Mouse (Mus musculus) layer of hippocampus, postnatal 14 days (tissue): ENCODE results near the gene Alpk1. TPM values are rescaled to one million over a fixed set of nuclear protein-coding genes. Genes with fewer than 3 reads are reported as not detected.

Experiments
- DNase-seq, 2 experiments: peaks; one replicate each; pipeline ENCODE4 v3.0.0; 2021 to 2022; ENCODE audit warnings: low spot score in 2 of 2, mixed read lengths in 1 of 2
- long read RNA-seq, 2 experiments: library from polyadenylated mRNA; stranded (forward); transcript quantifications; one replicate each; pipeline ENCODE4 v2.0.0; 2021
- total RNA-seq, 2 experiments: library from RNA; stranded (reverse); gene quantifications; 2 replicates each; pipeline ENCODE4 v1.2.3; 2021

The Alpk1 gene
- 10 to 100 TPM; 11.4 to 13.3 TPM for total RNA-seq
- long read RNA-seq, experiment 1, partial matches to known transcripts = 1 of 6 reads
- long read RNA-seq, experiment 1, other reads (novel, unspliced or antisense) = 5 of 6 reads
- long read RNA-seq, experiment 2, partial matches to known transcripts = 1 of 4 reads
- long read RNA-seq, experiment 2, other reads (novel, unspliced or antisense) = 2 of 4 reads

GRCm38 (mm10) chr3:127780021-127780644 is at the start of gene Alpk1:
Gene Alpk1 (minus strand): TSS chr3:127780527.
- peak; percentile 51 to 59 for DNase-seq

- DNase-seq = no peak
Observed at GRCm38 (mm10) chr3:127827123-127827522, 46.8 kb upstream of the Alpk1 start.

GRCm38 (mm10) chr3:127826503-127826902 is 46.2 kb upstream of the Alpk1 start:
- DNase-seq = no peak

- DNase-seq = no peak
Observed at GRCm38 (mm10) chr3:127823886-127824863, 43.8 kb upstream of the Alpk1 start.

GRCm38 (mm10) chr3:127821209-127821608 is 40.9 kb upstream of the Alpk1 start:
- no peak for DNase-seq

- DNase-seq = no peak
Observed at GRCm38 (mm10) chr3:127820400-127820799, 40.1 kb upstream of the Alpk1 start.

- DNase-seq = no peak
Observed at GRCm38 (mm10) chr3:127818694-127819663, 38.7 kb upstream of the Alpk1 start.

GRCm38 (mm10) chr3:127817120-127817683 is 36.9 kb upstream of the Alpk1 start:
- DNase-seq = no peak

GRCm38 (mm10) chr3:127809103-127809502 is 28.8 kb upstream of the Alpk1 start:
- DNase-seq = no peak

- no peak for DNase-seq
Observed at GRCm38 (mm10) chr3:127807846-127808245, 27.5 kb upstream of the Alpk1 start.

- no peak for DNase-seq
Observed at GRCm38 (mm10) chr3:127805991-127806390, 25.7 kb upstream of the Alpk1 start.

- DNase-seq = no peak
Observed at GRCm38 (mm10) chr3:127805071-127805470, 24.7 kb upstream of the Alpk1 start.

- DNase-seq = no peak
Observed at GRCm38 (mm10) chr3:127804439-127804838, 24.1 kb upstream of the Alpk1 start.

- DNase-seq = no peak
Observed at GRCm38 (mm10) chr3:127802814-127803213, 22.5 kb upstream of the Alpk1 start.

GRCm38 (mm10) chr3:127801162-127801561 is 20.8 kb upstream of the Alpk1 start:
- DNase-seq = no peak

GRCm38 (mm10) chr3:127796271-127796670 is 15.9 kb upstream of the Alpk1 start:
- DNase-seq = no peak

- DNase-seq = no peak
Observed at GRCm38 (mm10) chr3:127795762-127796161, 15.4 kb upstream of the Alpk1 start.

- no peak for DNase-seq
Observed at GRCm38 (mm10) chr3:127793022-127793421, 12.7 kb upstream of the Alpk1 start.

- DNase-seq = no peak
Observed at GRCm38 (mm10) chr3:127791595-127792561, 11.6 kb upstream of the Alpk1 start.
